Mouse (Mus musculus) heart, adult 2 months (tissue): ENCODE measurements around the gene Gm29427. TPM values are rescaled to one million over a fixed set of nuclear protein-coding genes. Genes with fewer than 3 reads are reported as not detected.

ENCODE experiments used
- DNase-seq, 2 experiments: peaks; one replicate each; pipeline ENCODE4 v3.0.0; 2021
- H3K27ac ChIP-seq: fragments of 200-600 bp; 2 replicates; pipeline ENCODE4 v1.8.1; 2022
- H3K27me3 ChIP-seq: fragments of 200-500 bp; 2 replicates; pipeline ENCODE4 v1.6.1; 2012; ENCODE audit warnings: mild to moderate bottlenecking, low read length, inconsistent platforms, mixed read lengths; ENCODE audit not compliant: control insufficient read depth, insufficient read depth
- H3K36me3 ChIP-seq: fragments of 200-500 bp; 2 replicates; pipeline ENCODE4 v1.6.1; 2012; ENCODE audit warnings: low read length, inconsistent platforms; ENCODE audit not compliant: control insufficient read depth, insufficient read depth
- H3K4me1 ChIP-seq: fragments of 200-500 bp; 2 replicates; pipeline ENCODE4 v1.6.1; 2011; ENCODE audit warnings: low read length; ENCODE audit not compliant: control insufficient read depth, insufficient read depth
- H3K4me3 ChIP-seq: fragments of 200-600 bp; 2 replicates; pipeline ENCODE4 v1.8.1; 2022
- H3K79me2 ChIP-seq: fragments of 200-500 bp; replicated peaks from 2 replicates; pipeline ENCODE4 v1.6.1; 2012; ENCODE audit warnings: mild to moderate bottlenecking, inconsistent platforms, low read length, moderate library complexity, mixed read lengths; ENCODE audit not compliant: control insufficient read depth, insufficient read depth
- H3K9ac ChIP-seq: fragments of 200-500 bp; 2 replicates; pipeline ENCODE4 v1.6.1; 2012; ENCODE audit warnings: low read depth, mild to moderate bottlenecking, control low read depth, inconsistent platforms, low read length, mixed read lengths
- CTCF ChIP-seq: fragments of 200-600 bp; IDR thresholded peaks from 2 replicates; pipeline ENCODE4 v1.8.1; 2022; ENCODE audit warnings: antibody characterized with exemption, mild to moderate bottlenecking, moderate library complexity
- EP300 ChIP-seq: fragments of 200-500 bp; IDR thresholded peaks from 2 replicates; pipeline ENCODE4 v1.6.1; 2011; ENCODE audit warnings: low read depth, low read length, control low read depth; ENCODE audit not compliant: insufficient read depth
- POLR2A ChIP-seq: fragments of 200-500 bp; IDR thresholded peaks from 2 replicates; pipeline ENCODE4 v1.6.1; 2011; ENCODE audit warnings: mild to moderate bottlenecking, low read depth, low read length, control low read depth; ENCODE audit not compliant: insufficient read depth
- WGBS: fragments of 180-500 bp; shearing (Covaris S2); methylation state at CpG from one replicate; pipeline ENCODE4 v1.1.7; 2018; 5-methylcytosine and 5-hydroxymethylcytosine counted together
- intact Hi-C: fragments of 180-260 bp; cut with DNase I; formaldehyde crosslinking; loops from one replicate; pipeline ENCODE4 v1.15.1; 2025
- polyA plus RNA-seq: library from polyadenylated mRNA; depleted of rRNA; stranded (reverse); fragments of >200 nt; gene quantifications from 2 replicates; pipeline ENCODE4 v1.2.3, GENCODE M21; 2012
- total RNA-seq, 2 experiments: library from RNA; stranded (reverse); gene quantifications; 2 replicates each; pipeline ENCODE4 v1.2.3; 2021

The Gm29427 gene
- total and polyA plus RNA-seq, 3 experiments: 0.14 to 0.16 (median 0.14) TPM

GRCm38 (mm10) chr1:130740781-130741720, 25.5 kb upstream of the Gm29427 start:
- Histone ChIP-seq H3K9ac (no peak overlapping the region), H3K4me1 (peaks cover 3% of the 10 kb centered on the region; the same call in 1 of the 2 replicates), H3K27ac (peak overlapping the region; percentile 23; the same call in 1 of the 2 replicates), H3K27me3 (no peaks in the 10 kb centered on the region), H3K4me3 (no peak overlapping the region), H3K36me3 (no peaks in the 10 kb centered on the region), H3K79me2 (no peaks in the 10 kb centered on the region)
- 36% methylated on average over 15 of the region's 15 CpGs for WGBS
- DNase-seq: no peak
- TF ChIP-seq POLR2A: no peak
- 0 out of 2 replicates have a peak, but pooled peaks have one; percentile 5 for TF ChIP-seq EP300
- intact Hi-C loops: no loop called here

GRCm38 (mm10) chr1:130740227-130740648, 24.6 kb upstream of the Gm29427 start:
- TF ChIP-seq EP300: no peak
- no peak for TF ChIP-seq POLR2A
- TF ChIP-seq CTCF: no peak
- no peaks in the 10 kb centered on the region for H3K79me2 ChIP-seq
- H3K4me1 ChIP-seq: peaks cover 3% of the 10 kb centered on the region; the same call in 1 of the 2 replicates
- no peak overlapping the region for H3K4me3 ChIP-seq
- 52% methylated on average over 4 of the region's 4 CpGs for WGBS
- no peaks in the 10 kb centered on the region for H3K27me3 ChIP-seq
- H3K27ac ChIP-seq: no peak overlapping the region
- DNase-seq: peak in 1 of 2 experiments; percentile 27
- intact Hi-C loops: no loop called here
- H3K9ac ChIP-seq: no peak overlapping the region
- no peaks in the 10 kb centered on the region for H3K36me3 ChIP-seq

GRCm38 (mm10) chr1:130739636-130740035, 24.0 kb upstream of the Gm29427 start:
- intact Hi-C loops: no loop called here
- H3K79me2 ChIP-seq: no peaks in the 10 kb centered on the region
- no peaks in the 10 kb centered on the region for H3K27me3 ChIP-seq
- no peaks in the 10 kb centered on the region for H3K36me3 ChIP-seq
- no peak overlapping the region for H3K27ac ChIP-seq
- H3K9ac ChIP-seq: no peak overlapping the region
- DNase-seq: no peak
- TF ChIP-seq CTCF (no peak), EP300 (no peak), POLR2A (no peak)
- H3K4me1 ChIP-seq: peaks cover 3% of the 10 kb centered on the region; the same call in 1 of the 2 replicates
- 87% methylated on average over 3 of the region's 3 CpGs for WGBS
- no peak overlapping the region for H3K4me3 ChIP-seq

- no peak for TF ChIP-seq EP300
- TF ChIP-seq CTCF: no peak
- no peak for TF ChIP-seq POLR2A
- no peaks in the 10 kb centered on the region for H3K36me3 ChIP-seq
- no peak overlapping the region for H3K4me3 ChIP-seq
- 88% methylated on average over 3 of the region's 3 CpGs for WGBS
- H3K27me3 ChIP-seq: no peaks in the 10 kb centered on the region
- intact Hi-C loops: no loop called here
- DNase-seq: no peak
- H3K4me1 ChIP-seq: peaks cover 3% of the 10 kb centered on the region; the same call in 1 of the 2 replicates
- H3K9ac ChIP-seq: no peak overlapping the region
- no peaks in the 10 kb centered on the region for H3K79me2 ChIP-seq
- no peak overlapping the region for H3K27ac ChIP-seq
These were observed 23.0 kb upstream of the Gm29427 start for GRCm38 (mm10) chr1:130738551-130739106.

- no peaks in the 10 kb centered on the region for H3K36me3 ChIP-seq
- 92% methylated on average over 7 of the region's 7 CpGs for WGBS
- H3K27me3 ChIP-seq: no peaks in the 10 kb centered on the region
- no peaks in the 10 kb centered on the region for H3K79me2 ChIP-seq
- no peak overlapping the region for H3K4me3 ChIP-seq
- no peak for DNase-seq
- H3K9ac ChIP-seq: no peak overlapping the region
- no peak for TF ChIP-seq CTCF
- no peak for TF ChIP-seq EP300
- TF ChIP-seq POLR2A: no peak
- peaks cover 3% of the 10 kb centered on the region; the same call in 1 of the 2 replicates for H3K4me1 ChIP-seq
- no peak overlapping the region for H3K27ac ChIP-seq
- intact Hi-C loops: no loop called here
These were observed 22.3 kb upstream of the Gm29427 start for GRCm38 (mm10) chr1:130737916-130738315.
